Mouse (Mus musculus): ENCODE measurements around the gene Pemt.

The Pemt gene

DNA sequence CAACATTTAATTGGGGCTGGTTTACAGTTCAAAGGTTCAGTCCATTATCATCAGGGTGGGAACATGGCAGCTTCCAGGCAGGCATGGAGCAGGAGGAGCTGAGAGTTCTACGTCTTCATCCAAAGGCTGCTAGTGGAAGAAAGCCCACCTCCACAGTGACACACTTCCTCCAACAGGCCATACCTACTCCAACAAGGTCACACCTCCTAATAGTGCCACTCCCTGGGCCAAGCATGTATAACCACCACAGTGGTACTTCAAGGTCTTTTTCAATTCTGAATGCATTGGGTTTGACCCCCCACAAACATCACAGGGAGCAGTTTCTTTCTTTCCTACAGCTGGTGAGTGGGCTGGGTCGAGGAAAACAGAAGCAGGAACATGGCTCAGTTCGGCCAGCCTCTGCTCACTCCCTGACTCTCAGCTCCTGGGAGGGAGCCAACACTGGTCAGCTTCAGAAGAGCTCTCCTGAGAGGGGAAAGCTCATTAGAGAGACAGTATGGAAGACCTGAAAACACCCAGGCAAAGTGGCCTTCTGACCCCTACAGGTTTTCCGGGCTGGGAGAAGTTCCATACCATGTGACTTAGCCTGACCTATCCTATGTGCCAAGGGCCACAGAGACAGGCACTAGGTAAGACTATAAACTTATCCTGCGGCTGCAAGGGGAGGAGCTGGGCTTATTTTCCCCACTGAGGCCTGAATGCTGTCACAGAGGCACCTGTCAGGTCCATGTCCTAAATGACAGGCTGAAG, 44.9 kb downstream of the Pemt start:
- peak in 1 of 2 experiments; percentile 13 for DNase-seq (ENCODE audit: low spot score in 2 of 2)

DNA sequence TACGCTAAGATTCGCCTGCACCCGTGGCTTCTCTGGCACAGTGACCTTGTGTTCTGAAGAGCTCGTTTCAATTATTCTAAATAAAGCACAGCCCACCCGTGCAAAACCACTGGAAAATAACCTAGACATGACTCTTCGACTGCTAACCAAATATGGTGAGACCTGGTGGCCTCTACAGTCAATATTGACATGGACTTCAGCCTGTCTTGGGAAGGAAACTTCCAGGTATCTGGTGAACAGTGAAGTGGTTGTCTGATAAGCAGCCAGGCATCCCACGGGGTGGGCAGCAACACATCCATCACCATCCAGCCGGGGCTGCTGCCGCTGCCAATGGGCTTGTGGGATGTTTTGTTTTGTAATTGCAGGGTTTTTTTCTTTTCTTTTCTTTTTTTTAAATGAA, 52.0 kb downstream of the Pemt start:
- DNase-seq (ENCODE audit: low spot score in 2 of 2): no peak

DNA sequence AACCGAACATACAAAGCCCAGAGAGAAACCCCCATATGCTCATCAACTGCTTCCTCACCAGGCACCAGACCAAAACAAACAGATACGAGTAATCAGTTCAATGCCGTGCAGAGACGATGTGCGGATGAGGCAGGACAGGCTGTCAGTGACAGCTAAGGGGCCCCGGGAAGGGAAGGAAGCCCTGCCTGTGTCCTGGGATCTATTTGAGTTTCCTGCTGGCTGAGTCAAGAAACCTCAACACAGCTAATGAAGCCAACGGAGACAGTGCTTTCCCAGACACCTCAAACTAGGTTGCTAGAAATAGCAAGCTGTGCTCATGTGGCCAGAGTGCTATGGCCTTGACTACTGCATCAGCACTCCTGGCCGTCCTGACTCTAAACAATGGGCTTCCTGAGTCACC, 54.9 kb downstream of the Pemt start:
- DNase-seq (ENCODE audit: low spot score in 2 of 2): no peak

GRCm38 (mm10) chr11:59989406-59989805, 56.9 kb downstream of the Pemt start:
- no peak for DNase-seq (ENCODE audit: low spot score in 2 of 2)

- DNase-seq (ENCODE audit: low spot score in 2 of 2): no peak
Observed at GRCm38 (mm10) chr11:59977831-59978230, 68.5 kb downstream of the Pemt start.

DNA sequence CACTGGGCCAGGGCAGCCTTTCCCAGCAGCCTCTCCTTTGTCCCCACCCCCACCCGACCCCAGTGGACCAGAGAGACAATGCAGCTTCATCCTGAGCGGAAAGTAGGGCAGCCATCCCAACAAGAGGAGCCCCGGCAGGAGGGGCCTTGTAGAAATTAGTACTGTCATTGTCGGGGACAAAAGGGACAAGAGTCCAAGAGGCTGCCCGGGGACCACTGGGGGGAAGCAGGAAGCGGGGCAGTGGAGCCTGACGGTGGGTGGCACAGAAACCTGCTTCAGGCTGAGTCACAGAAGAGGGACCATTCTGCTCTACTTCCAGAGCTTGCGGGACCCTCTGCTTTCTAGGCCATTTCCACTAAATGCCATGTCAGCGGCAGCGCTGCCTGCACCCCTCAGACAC, 71.0 kb downstream of the Pemt start:
- DNase-seq (ENCODE audit: low spot score in 2 of 2): no peak

- no peak for DNase-seq (ENCODE audit: low spot score in 2 of 2)
Observed at GRCm38 (mm10) chr11:59973389-59973788, 72.9 kb downstream of the Pemt start.

GRCm38 (mm10) chr11:59971691-59972090, 74.6 kb downstream of the Pemt start:
- no peak for DNase-seq (ENCODE audit: low spot score in 2 of 2)

DNA sequence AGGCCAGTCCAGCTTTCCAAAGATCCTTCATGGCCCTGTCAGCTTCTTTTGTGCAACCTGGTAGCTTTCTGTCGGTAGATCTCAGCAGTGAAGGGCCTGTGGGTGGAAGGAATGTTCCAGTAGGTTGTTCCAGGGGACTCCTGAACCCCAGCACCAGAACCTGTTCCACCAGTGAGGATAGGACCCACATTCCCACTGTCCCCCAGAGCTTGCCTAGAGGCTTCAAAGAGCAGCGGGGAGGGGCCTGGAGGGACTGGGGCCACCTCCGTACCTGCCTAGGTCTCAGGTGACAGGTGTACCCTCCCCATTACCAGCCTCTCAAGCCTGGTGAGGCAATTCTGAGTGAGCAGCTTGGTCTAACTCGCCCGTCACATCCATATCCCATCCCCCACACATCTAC, 75.5 kb downstream of the Pemt start:
- no peak for DNase-seq (ENCODE audit: low spot score in 2 of 2)

DNA sequence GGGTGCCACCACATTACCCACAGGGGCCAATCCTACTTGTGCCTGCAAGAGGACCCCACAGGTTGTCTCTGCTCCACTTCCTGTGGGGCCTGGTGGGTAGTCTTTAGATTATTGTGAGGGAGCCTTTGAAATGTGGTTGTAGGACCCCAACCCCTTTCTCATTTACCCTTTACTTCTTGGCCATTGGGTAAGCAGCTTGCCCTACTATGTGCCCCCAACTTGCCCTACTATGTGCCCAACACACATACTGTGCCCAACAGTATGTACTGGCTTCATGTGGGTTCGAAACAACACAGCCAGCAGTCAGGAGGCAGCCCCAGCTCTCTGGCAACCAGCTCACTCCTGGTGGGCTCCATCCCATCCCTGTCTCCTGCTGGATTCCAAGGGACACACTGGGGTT, 78.5 kb downstream of the Pemt start:
- DNase-seq (ENCODE audit: low spot score in 2 of 2): no peak

DNA sequence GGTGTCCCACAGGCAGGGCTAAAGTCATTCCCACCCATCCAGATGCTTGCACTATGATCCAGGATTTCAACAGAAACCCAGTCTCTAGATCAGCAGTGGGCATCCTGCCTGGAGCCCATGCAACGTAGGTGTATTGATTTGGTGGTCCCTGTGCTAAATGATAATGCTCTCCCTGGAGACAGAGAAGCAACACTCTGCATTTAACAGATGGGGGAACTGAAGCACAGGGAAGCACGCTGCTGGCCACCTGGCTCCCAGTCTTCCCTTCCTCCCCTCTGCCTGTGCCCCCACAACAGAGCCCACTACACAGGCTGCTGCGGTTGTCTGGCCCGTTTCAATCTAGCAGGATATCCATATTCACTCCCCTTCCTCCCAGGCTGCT, 80.2 kb downstream of the Pemt start:
- DNase-seq (ENCODE audit: low spot score in 2 of 2): peak in 1 of 2 experiments; percentile 18

GRCm38 (mm10) chr11:59965227-59966101, 80.8 kb downstream of the Pemt start:
- peak; percentile 83 to 90 for DNase-seq (ENCODE audit: low spot score in 2 of 2)

- DNase-seq (ENCODE audit: low spot score in 2 of 2): peak; percentile 61 to 68
Observed at GRCm38 (mm10) chr11:59964818-59965217, 81.5 kb downstream of the Pemt start, which contains the start of gene Rasd1. Gene Rasd1 (minus strand): TSS chr11:59964944.

GRCm38 (mm10) chr11:59964163-59964758, 82.0 kb downstream of the Pemt start:
- peak in 1 of 2 experiments; percentile 41 for DNase-seq (ENCODE audit: low spot score in 2 of 2)

- DNase-seq (ENCODE audit: low spot score in 2 of 2): peak in 1 of 2 experiments; percentile 20
Observed at GRCm38 (mm10) chr11:59963364-59964162, 82.7 kb downstream of the Pemt start.

DNA sequence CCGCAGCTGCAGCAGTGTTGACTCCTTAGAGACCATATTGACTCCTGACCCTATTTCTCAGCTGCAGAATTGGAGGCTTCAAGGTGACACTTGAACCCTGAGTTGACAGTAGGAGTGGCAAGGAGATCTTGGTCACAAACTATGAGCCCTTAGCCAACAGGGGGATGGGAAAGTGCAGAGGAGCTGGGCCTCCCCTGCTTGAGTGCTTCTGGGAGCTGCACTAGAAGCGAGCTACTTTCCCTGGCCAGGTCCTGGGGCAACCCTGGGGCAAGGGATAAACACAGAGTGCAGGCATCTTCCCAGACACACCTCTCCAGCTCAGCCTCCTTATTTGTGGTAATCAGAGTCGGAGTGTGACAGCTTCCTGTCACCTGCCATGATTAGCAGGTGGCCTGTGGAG, 83.7 kb downstream of the Pemt start:
- DNase-seq (ENCODE audit: low spot score in 2 of 2): no peak

DNA sequence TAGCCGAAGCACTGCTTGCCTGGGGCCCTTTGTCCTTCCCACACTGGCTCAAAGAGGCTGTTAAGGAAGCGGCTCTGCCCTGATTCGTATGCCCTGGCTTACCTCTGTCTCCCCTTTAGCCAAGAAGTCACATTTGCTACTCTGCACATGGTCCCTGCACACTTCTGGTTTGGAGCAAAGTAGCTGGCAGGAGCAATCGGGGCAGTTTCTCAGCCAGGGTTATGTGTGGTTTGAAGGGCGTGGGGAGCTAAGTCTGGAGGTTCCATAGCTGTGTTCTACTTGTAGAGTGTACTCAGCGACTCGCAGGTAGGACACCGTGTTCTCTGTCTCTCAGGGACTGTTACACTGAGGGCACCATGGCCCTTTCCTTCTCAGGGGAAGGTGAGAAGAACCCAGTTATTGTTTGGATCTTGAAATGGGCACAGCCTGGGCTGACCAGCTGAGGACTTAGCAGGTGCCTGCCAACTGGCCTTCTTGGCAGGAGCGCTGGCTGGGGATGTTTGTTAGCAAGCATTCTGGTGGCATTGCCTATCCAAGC, 84.9 kb downstream of the Pemt start:
- DNase-seq (ENCODE audit: low spot score in 2 of 2): no peak

DNA sequence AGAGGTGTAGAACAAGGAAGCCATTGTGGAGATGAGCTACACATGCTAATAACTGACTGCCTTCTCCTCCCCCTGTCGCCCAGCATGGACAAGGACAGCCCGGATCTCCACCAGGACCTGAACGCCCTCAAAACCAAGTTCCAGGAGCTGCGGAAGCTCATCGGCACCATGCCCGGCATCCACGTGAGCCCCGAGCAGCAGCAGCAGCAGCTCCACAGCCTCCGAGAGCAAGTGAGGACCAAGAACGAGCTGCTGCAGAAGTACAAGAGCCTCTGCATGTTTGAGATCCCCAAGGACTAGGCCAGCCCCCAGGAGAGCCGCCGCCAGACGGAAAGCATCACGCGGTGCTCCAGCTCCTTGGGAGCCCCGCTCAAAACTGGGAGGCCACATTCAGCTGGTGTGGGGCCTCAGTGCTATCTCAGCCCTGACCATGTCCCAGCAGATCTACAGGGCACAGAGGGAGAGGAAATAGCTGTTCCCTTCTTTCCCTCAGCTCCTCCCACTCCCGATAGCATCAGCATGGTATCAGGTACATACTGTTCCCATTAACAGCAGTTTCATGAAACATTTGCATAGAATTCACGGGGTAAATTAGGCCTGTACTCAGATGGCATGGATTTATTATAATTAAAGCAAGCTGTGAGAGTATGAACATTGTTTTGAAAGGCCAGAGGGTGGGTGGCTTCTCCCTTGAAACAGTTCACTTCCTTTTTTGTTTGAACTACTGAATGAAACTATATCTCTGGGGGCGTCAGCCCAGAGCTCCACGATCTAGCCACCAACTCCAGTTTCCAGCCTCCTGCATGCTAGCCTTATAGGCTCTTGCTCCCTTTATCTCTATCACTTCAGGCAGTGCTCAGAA, 85.6 kb downstream of the Pemt start:
- peak in 1 of 2 experiments; percentile 21 for DNase-seq (ENCODE audit: low spot score in 2 of 2)

DNA sequence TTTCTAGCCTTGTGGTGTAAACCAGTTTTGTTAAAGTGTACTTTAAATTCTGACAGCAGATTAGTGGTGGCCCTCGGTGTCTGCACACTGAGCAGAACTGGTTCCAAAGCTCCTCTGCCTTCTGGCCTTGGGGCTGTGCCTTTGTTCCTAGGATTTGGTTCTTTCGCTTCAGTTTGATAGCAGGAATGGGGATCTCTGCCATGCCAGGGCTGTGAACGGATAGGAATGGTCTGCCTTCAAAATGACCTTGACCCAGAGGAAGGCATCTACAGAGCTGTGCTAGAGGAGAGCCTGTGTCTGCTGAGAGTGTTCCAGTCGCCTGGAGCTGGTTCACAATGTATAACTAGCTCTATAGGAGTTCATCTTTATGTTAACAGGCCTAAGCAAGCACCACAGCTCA, 86.8 kb downstream of the Pemt start:
- no peak for DNase-seq (ENCODE audit: low spot score in 2 of 2)

GRCm38 (mm10) chr11:59956749-59957148, 89.5 kb downstream of the Pemt start:
- no peak for DNase-seq (ENCODE audit: low spot score in 2 of 2)
